Mouse (Mus musculus): ENCODE data around the gene Morc2a. TPM values are rescaled to one million over a fixed set of nuclear protein-coding genes. Genes with fewer than 3 reads are reported as not detected.
"Not testable (repeated sequence)": the region's sequence is repeated elsewhere in the genome, so short reads cannot be mapped to it uniquely, and the experiment has no call there.

The Morc2a gene
- 28.9 and 30.5 TPM in 2 replicates for polyA plus RNA-seq (2014; fragmentation: Nextera tagmentation; extraction: Ambion mirVana)

- Histone ChIP-seq H3K27me3 (ENCODE audit: control insufficient read depth, insufficient read depth, low read length) (no peaks in the 10 kb centered on the region), H3K27ac (replicated peaks; ENCODE audit: low read depth, low read length) (peak within 1 kb of the TSS; percentile 80), H3K9me3 (replicated peaks; ENCODE audit: control insufficient read depth, low read length) (0 out of 2 replicates have a peak, but pooled peaks cover 4% of the 10 kb centered on the region), H3K36me3 (replicated peaks; ENCODE audit: control insufficient read depth, insufficient read depth, low read depth, low read length) (peaks cover 22% of the 10 kb centered on the region), H3K4me3 (ENCODE audit: low read depth, low read length) (peak within 1 kb of the TSS; percentile 83), H3K9ac (replicated peaks; ENCODE audit: low read length) (peak within 1 kb of the TSS; percentile 96), H3K4me1 (ENCODE audit: control insufficient read depth, insufficient read depth, low read length) (0 out of 2 replicates have a peak, but pooled peaks cover 2% of the 10 kb centered on the region), H3K4me2 (ENCODE audit: low read depth, low read length) (peak within 1 kb of the TSS; percentile 69)
- WGBS, result 1% methylated on average over 81 of the region's 81 CpGs
- peak; percentile 97 for ATAC-seq (replicated peaks; ENCODE audit: insufficient number of reproducible peaks, low FRiP score, low TSS enrichment, low read depth)
- peak; percentile 98 for DNase-seq (ENCODE audit: low spot score)
These were observed at the start of gene Morc2a for GRCm38 (mm10) chr11:3648964-3649841. Morc2a (plus strand) TSS chr11:3649191.

- H3K4me1 ChIP-seq (ENCODE audit: control insufficient read depth, insufficient read depth, low read length); DNase-seq (ENCODE audit: low spot score); H3K36me3 ChIP-seq (replicated peaks; ENCODE audit: control insufficient read depth, insufficient read depth, low read depth, low read length); ATAC-seq (replicated peaks; ENCODE audit: insufficient number of reproducible peaks, low FRiP score, low TSS enrichment, low read depth); H3K27me3 ChIP-seq (ENCODE audit: control insufficient read depth, insufficient read depth, low read length); H3K9ac ChIP-seq (replicated peaks; ENCODE audit: low read length); H3K27ac ChIP-seq (replicated peaks; ENCODE audit: low read depth, low read length); H3K9me3 ChIP-seq (replicated peaks; ENCODE audit: control insufficient read depth, low read length); H3K4me3 ChIP-seq (ENCODE audit: low read depth, low read length); H3K4me2 ChIP-seq (ENCODE audit: low read depth, low read length): not testable (repeated sequence)
- WGBS, result 62% methylated on average over 1 of the region's 1 CpGs
These were observed 47.0 kb upstream of the Morc2a start for GRCm38 (mm10) chr11:3601966-3602365.

- 49% methylated on average over 2 of the region's 2 CpGs for WGBS
- DNase-seq (ENCODE audit: low spot score); ATAC-seq (replicated peaks; ENCODE audit: insufficient number of reproducible peaks, low FRiP score, low TSS enrichment, low read depth): not testable (repeated sequence)
These were observed 46.3 kb upstream of the Morc2a start for GRCm38 (mm10) chr11:3602687-3603086.

GRCm38 (mm10) chr11:3606456-3606855 lies 42.5 kb upstream of the Morc2a start:
- Histone ChIP-seq H3K27me3 (ENCODE audit: control insufficient read depth, insufficient read depth, low read length) (no peaks in the 10 kb centered on the region), H3K4me3 (ENCODE audit: low read depth, low read length) (no peak overlapping the region), H3K4me1 (ENCODE audit: control insufficient read depth, insufficient read depth, low read length) (no peaks in the 10 kb centered on the region), H3K9ac (replicated peaks; ENCODE audit: low read length) (no peak overlapping the region), H3K4me2 (ENCODE audit: low read depth, low read length) (no peak overlapping the region), H3K36me3 (replicated peaks; ENCODE audit: control insufficient read depth, insufficient read depth, low read depth, low read length) (no peaks in the 10 kb centered on the region), H3K9me3 (replicated peaks; ENCODE audit: control insufficient read depth, low read length) (no peaks in the 10 kb centered on the region), H3K27ac (replicated peaks; ENCODE audit: low read depth, low read length) (no peak overlapping the region)
- DNase-seq (ENCODE audit: low spot score) (no peak), ATAC-seq (replicated peaks; ENCODE audit: insufficient number of reproducible peaks, low FRiP score, low TSS enrichment, low read depth) (no peak)
- WGBS, result 86% methylated on average over 5 of the region's 5 CpGs

More at GRCm38 (mm10) chr11:3602687-3603086, 46.3 kb upstream of the Morc2a start:
- not testable (repeated sequence) for H3K9me3 ChIP-seq (replicated peaks; ENCODE audit: control insufficient read depth, low read length); H3K9ac ChIP-seq (replicated peaks; ENCODE audit: low read length); H3K36me3 ChIP-seq (replicated peaks; ENCODE audit: control insufficient read depth, insufficient read depth, low read depth, low read length); H3K27me3 ChIP-seq (ENCODE audit: control insufficient read depth, insufficient read depth, low read length); H3K27ac ChIP-seq (replicated peaks; ENCODE audit: low read depth, low read length); H3K4me2 ChIP-seq (ENCODE audit: low read depth, low read length); H3K4me3 ChIP-seq (ENCODE audit: low read depth, low read length); H3K4me1 ChIP-seq (ENCODE audit: control insufficient read depth, insufficient read depth, low read length)

GRCm38 (mm10) chr11:3615576-3615975 lies 33.4 kb upstream of the Morc2a start:
- Histone ChIP-seq H3K27me3 (ENCODE audit: control insufficient read depth, insufficient read depth, low read length) (no peaks in the 10 kb centered on the region), H3K4me2 (ENCODE audit: low read depth, low read length) (no peak overlapping the region), H3K9ac (replicated peaks; ENCODE audit: low read length) (no peak overlapping the region), H3K4me3 (ENCODE audit: low read depth, low read length) (no peak overlapping the region), H3K9me3 (replicated peaks; ENCODE audit: control insufficient read depth, low read length) (no peaks in the 10 kb centered on the region), H3K27ac (replicated peaks; ENCODE audit: low read depth, low read length) (no peak overlapping the region), H3K36me3 (replicated peaks; ENCODE audit: control insufficient read depth, insufficient read depth, low read depth, low read length) (no peaks in the 10 kb centered on the region), H3K4me1 (ENCODE audit: control insufficient read depth, insufficient read depth, low read length) (no peaks in the 10 kb centered on the region)
- 83% methylated on average over 4 of the region's 4 CpGs for WGBS
- ATAC-seq (replicated peaks; ENCODE audit: insufficient number of reproducible peaks, low FRiP score, low TSS enrichment, low read depth), result no peak
- no peak for DNase-seq (ENCODE audit: low spot score)

- ATAC-seq (replicated peaks; ENCODE audit: insufficient number of reproducible peaks, low FRiP score, low TSS enrichment, low read depth) (no peak), DNase-seq (ENCODE audit: low spot score) (no peak)
- Histone ChIP-seq H3K27ac (replicated peaks; ENCODE audit: low read depth, low read length) (no peak overlapping the region), H3K4me1 (ENCODE audit: control insufficient read depth, insufficient read depth, low read length) (no peaks in the 10 kb centered on the region), H3K4me3 (ENCODE audit: low read depth, low read length) (no peak overlapping the region), H3K4me2 (ENCODE audit: low read depth, low read length) (no peak overlapping the region), H3K9ac (replicated peaks; ENCODE audit: low read length) (no peak overlapping the region), H3K27me3 (ENCODE audit: control insufficient read depth, insufficient read depth, low read length) (no peaks in the 10 kb centered on the region), H3K36me3 (replicated peaks; ENCODE audit: control insufficient read depth, insufficient read depth, low read depth, low read length) (no peaks in the 10 kb centered on the region), H3K9me3 (replicated peaks; ENCODE audit: control insufficient read depth, low read length) (no peaks in the 10 kb centered on the region)
- 86% methylated on average over 5 of the region's 5 CpGs for WGBS
These were observed 26.2 kb upstream of the Morc2a start for GRCm38 (mm10) chr11:3622826-3623225.

- Histone ChIP-seq H3K9me3 (replicated peaks; ENCODE audit: control insufficient read depth, low read length) (no peaks in the 10 kb centered on the region), H3K36me3 (replicated peaks; ENCODE audit: control insufficient read depth, insufficient read depth, low read depth, low read length) (no peaks in the 10 kb centered on the region), H3K9ac (replicated peaks; ENCODE audit: low read length) (no peak overlapping the region), H3K4me1 (ENCODE audit: control insufficient read depth, insufficient read depth, low read length) (no peaks in the 10 kb centered on the region), H3K4me3 (ENCODE audit: low read depth, low read length) (no peak overlapping the region), H3K27me3 (ENCODE audit: control insufficient read depth, insufficient read depth, low read length) (no peaks in the 10 kb centered on the region), H3K27ac (replicated peaks; ENCODE audit: low read depth, low read length) (no peak overlapping the region), H3K4me2 (ENCODE audit: low read depth, low read length) (no peak overlapping the region)
- WGBS, result 81% methylated on average over 4 of the region's 4 CpGs
- no peak for DNase-seq (ENCODE audit: low spot score)
- ATAC-seq (replicated peaks; ENCODE audit: insufficient number of reproducible peaks, low FRiP score, low TSS enrichment, low read depth), result no peak
These were observed 24.5 kb upstream of the Morc2a start for GRCm38 (mm10) chr11:3624391-3625027.

- DNase-seq (ENCODE audit: low spot score), result no peak
- WGBS, result 3% methylated on average over 32 of the region's 32 CpGs
- Histone ChIP-seq H3K9ac (replicated peaks; ENCODE audit: low read length) (peak overlapping the region; percentile 47; the same call in 1 of the 2 replicates), H3K27me3 (ENCODE audit: control insufficient read depth, insufficient read depth, low read length) (no peaks in the 10 kb centered on the region), H3K27ac (replicated peaks; ENCODE audit: low read depth, low read length) (no peak overlapping the region), H3K9me3 (replicated peaks; ENCODE audit: control insufficient read depth, low read length) (no peaks in the 10 kb centered on the region), H3K36me3 (replicated peaks; ENCODE audit: control insufficient read depth, insufficient read depth, low read depth, low read length) (no peaks in the 10 kb centered on the region), H3K4me3 (ENCODE audit: low read depth, low read length) (peak overlapping the region; percentile 39), H3K4me1 (ENCODE audit: control insufficient read depth, insufficient read depth, low read length) (no peaks in the 10 kb centered on the region), H3K4me2 (ENCODE audit: low read depth, low read length) (peak overlapping the region; percentile 72)
- ATAC-seq (replicated peaks; ENCODE audit: insufficient number of reproducible peaks, low FRiP score, low TSS enrichment, low read depth), result no peak
These were observed 19.9 kb upstream of the Morc2a start for GRCm38 (mm10) chr11:3628999-3629491.
